Mouse (Mus musculus): ENCODE results near the gene Krt81. TPM values are rescaled to one million over a fixed set of nuclear protein-coding genes. Genes with fewer than 3 reads are reported as not detected.

Gene Krt81
- polyA plus RNA-seq, 1 experiment from 2014 or later: not detected

- no peak overlapping the region for H3K27ac ChIP-seq (ENCODE audit: low read depth, low read length)
- ATAC-seq (no peak), DNase-seq (ENCODE audit: low spot score) (no peak)
- no peaks in the 10 kb centered on the region for H3K9me3 ChIP-seq (replicated peaks; ENCODE audit: control insufficient read depth, low read length)
- WGBS: 82% methylated on average over 14 of the region's 14 CpGs
- H3K9ac ChIP-seq (ENCODE audit: low read length): no peak overlapping the region; the same call in 1 of the 2 replicates
- H3K4me3 ChIP-seq (ENCODE audit: low read depth, low read length): no peak overlapping the region
- H3K4me2 ChIP-seq (ENCODE audit: low read length): no peak overlapping the region
- H3K4me1 ChIP-seq (ENCODE audit: control insufficient read depth, insufficient read depth, low read length): no peaks in the 10 kb centered on the region
- H3K27me3 ChIP-seq (replicated peaks; ENCODE audit: control insufficient read depth, insufficient read depth, low read length): no peaks in the 10 kb centered on the region
- no peaks in the 10 kb centered on the region for H3K36me3 ChIP-seq (ENCODE audit: control insufficient read depth, insufficient read depth, low read length)
Observed at GRCm38 (mm10) chr15:101459283-101459682, 4.3 kb downstream of the Krt81 start.

GRCm38 (mm10) chr15:101458361-101458930 is 5.1 kb downstream of the Krt81 start:
- peak overlapping the region; percentile 21; the same call in 1 of the 2 replicates for H3K9ac ChIP-seq (ENCODE audit: low read length)
- H3K9me3 ChIP-seq (replicated peaks; ENCODE audit: control insufficient read depth, low read length): no peaks in the 10 kb centered on the region
- H3K27me3 ChIP-seq (replicated peaks; ENCODE audit: control insufficient read depth, insufficient read depth, low read length): no peaks in the 10 kb centered on the region
- no peaks in the 10 kb centered on the region for H3K36me3 ChIP-seq (ENCODE audit: control insufficient read depth, insufficient read depth, low read length)
- no peak for ATAC-seq
- DNase-seq (ENCODE audit: low spot score): peak; percentile 35
- no peak overlapping the region for H3K4me2 ChIP-seq (ENCODE audit: low read length)
- WGBS: 42% methylated on average over 16 of the region's 16 CpGs
- H3K4me3 ChIP-seq (ENCODE audit: low read depth, low read length): no peak overlapping the region
- H3K27ac ChIP-seq (ENCODE audit: low read depth, low read length): no peak overlapping the region
- H3K4me1 ChIP-seq (ENCODE audit: control insufficient read depth, insufficient read depth, low read length): no peaks in the 10 kb centered on the region

- H3K27me3 ChIP-seq (replicated peaks; ENCODE audit: control insufficient read depth, insufficient read depth, low read length): no peaks in the 10 kb centered on the region
- H3K4me3 ChIP-seq (ENCODE audit: low read depth, low read length): no peak overlapping the region
- H3K9ac ChIP-seq (ENCODE audit: low read length): no peak overlapping the region
- no peak overlapping the region for H3K4me2 ChIP-seq (ENCODE audit: low read length)
- WGBS: 88% methylated on average over 6 of the region's 6 CpGs
- no peaks in the 10 kb centered on the region for H3K9me3 ChIP-seq (replicated peaks; ENCODE audit: control insufficient read depth, low read length)
- ATAC-seq: no peak
- no peak overlapping the region for H3K27ac ChIP-seq (ENCODE audit: low read depth, low read length)
- H3K4me1 ChIP-seq (ENCODE audit: control insufficient read depth, insufficient read depth, low read length): no peaks in the 10 kb centered on the region
- no peak for DNase-seq (ENCODE audit: low spot score)
- H3K36me3 ChIP-seq (ENCODE audit: control insufficient read depth, insufficient read depth, low read length): no peaks in the 10 kb centered on the region
Observed at GRCm38 (mm10) chr15:101455891-101456290, 7.7 kb downstream of the Krt81 start.

- Histone ChIP-seq H3K4me1 (ENCODE audit: control insufficient read depth, insufficient read depth, low read length) (no peaks in the 10 kb centered on the region), H3K27ac (ENCODE audit: low read depth, low read length) (no peak overlapping the region), H3K4me3 (ENCODE audit: low read depth, low read length) (no peak overlapping the region), H3K9me3 (replicated peaks; ENCODE audit: control insufficient read depth, low read length) (no peaks in the 10 kb centered on the region), H3K4me2 (ENCODE audit: low read length) (no peak overlapping the region), H3K36me3 (ENCODE audit: control insufficient read depth, insufficient read depth, low read length) (no peaks in the 10 kb centered on the region), H3K27me3 (replicated peaks; ENCODE audit: control insufficient read depth, insufficient read depth, low read length) (no peaks in the 10 kb centered on the region), H3K9ac (ENCODE audit: low read length) (no peak overlapping the region)
- DNase-seq (ENCODE audit: low spot score): no peak
- WGBS: 92% methylated on average over 2 of the region's 2 CpGs
- ATAC-seq: no peak
Observed at GRCm38 (mm10) chr15:101455292-101455691, 8.3 kb downstream of the Krt81 start.

GRCm38 (mm10) chr15:101454774-101455173 is 8.8 kb downstream of the Krt81 start:
- H3K9ac ChIP-seq (ENCODE audit: low read length): no peak overlapping the region
- H3K36me3 ChIP-seq (ENCODE audit: control insufficient read depth, insufficient read depth, low read length): no peaks in the 10 kb centered on the region
- DNase-seq (ENCODE audit: low spot score): no peak
- no peak for ATAC-seq
- no peaks in the 10 kb centered on the region for H3K4me1 ChIP-seq (ENCODE audit: control insufficient read depth, insufficient read depth, low read length)
- no peak overlapping the region for H3K4me3 ChIP-seq (ENCODE audit: low read depth, low read length)
- H3K27ac ChIP-seq (ENCODE audit: low read depth, low read length): no peak overlapping the region
- H3K4me2 ChIP-seq (ENCODE audit: low read length): no peak overlapping the region
- 86% methylated on average over 8 of the region's 8 CpGs for WGBS
- H3K9me3 ChIP-seq (replicated peaks; ENCODE audit: control insufficient read depth, low read length): no peaks in the 10 kb centered on the region
- H3K27me3 ChIP-seq (replicated peaks; ENCODE audit: control insufficient read depth, insufficient read depth, low read length): no peaks in the 10 kb centered on the region

- H3K4me3 ChIP-seq (ENCODE audit: low read depth, low read length): no peak overlapping the region
- H3K9me3 ChIP-seq (replicated peaks; ENCODE audit: control insufficient read depth, low read length): no peaks in the 10 kb centered on the region
- DNase-seq (ENCODE audit: low spot score): peak; percentile 47
- no peak overlapping the region for H3K9ac ChIP-seq (ENCODE audit: low read length)
- no peaks in the 10 kb centered on the region for H3K36me3 ChIP-seq (ENCODE audit: control insufficient read depth, insufficient read depth, low read length)
- H3K4me2 ChIP-seq (ENCODE audit: low read length): no peak overlapping the region
- no peaks in the 10 kb centered on the region for H3K27me3 ChIP-seq (replicated peaks; ENCODE audit: control insufficient read depth, insufficient read depth, low read length)
- no peak overlapping the region for H3K27ac ChIP-seq (ENCODE audit: low read depth, low read length)
- no peaks in the 10 kb centered on the region for H3K4me1 ChIP-seq (ENCODE audit: control insufficient read depth, insufficient read depth, low read length)
- 7% methylated on average over 13 of the region's 13 CpGs for WGBS
- ATAC-seq: peak; percentile 40; the same call in 1 of the 2 replicates
Observed at GRCm38 (mm10) chr15:101453093-101453736, 10.3 kb downstream of the Krt81 start.

GRCm38 (mm10) chr15:101447444-101447843 is 16.1 kb downstream of the Krt81 start, which contains the start of gene Krt88:
TSS of gene Krt88 (plus strand) at chr15:101447744.
- no peak for ATAC-seq
- H3K9ac ChIP-seq (ENCODE audit: low read length): no peak within 1 kb of the TSS
- H3K9me3 ChIP-seq (replicated peaks; ENCODE audit: control insufficient read depth, low read length): no peaks in the 10 kb centered on the region
- H3K4me2 ChIP-seq (ENCODE audit: low read length): no peak within 1 kb of the TSS
- DNase-seq (ENCODE audit: low spot score): no peak
- 68% methylated on average over 2 of the region's 2 CpGs for WGBS
- H3K4me1 ChIP-seq (ENCODE audit: control insufficient read depth, insufficient read depth, low read length): no peaks in the 10 kb centered on the region
- H3K27ac ChIP-seq (ENCODE audit: low read depth, low read length): no peak within 1 kb of the TSS
- no peaks in the 10 kb centered on the region for H3K36me3 ChIP-seq (ENCODE audit: control insufficient read depth, insufficient read depth, low read length)
- no peaks in the 10 kb centered on the region for H3K27me3 ChIP-seq (replicated peaks; ENCODE audit: control insufficient read depth, insufficient read depth, low read length)
- H3K4me3 ChIP-seq (ENCODE audit: low read depth, low read length): no peak within 1 kb of the TSS

- no peak for ATAC-seq
- Histone ChIP-seq H3K27me3 (replicated peaks; ENCODE audit: control insufficient read depth, insufficient read depth, low read length) (no peaks in the 10 kb centered on the region), H3K9ac (ENCODE audit: low read length) (no peak overlapping the region), H3K4me3 (ENCODE audit: low read depth, low read length) (no peak overlapping the region), H3K4me2 (ENCODE audit: low read length) (no peak overlapping the region), H3K4me1 (ENCODE audit: control insufficient read depth, insufficient read depth, low read length) (no peaks in the 10 kb centered on the region), H3K36me3 (ENCODE audit: control insufficient read depth, insufficient read depth, low read length) (no peaks in the 10 kb centered on the region), H3K27ac (ENCODE audit: low read depth, low read length) (no peak overlapping the region), H3K9me3 (replicated peaks; ENCODE audit: control insufficient read depth, low read length) (no peaks in the 10 kb centered on the region)
- 50% methylated on average over 11 of the region's 11 CpGs for WGBS
- peak; percentile 19 for DNase-seq (ENCODE audit: low spot score)
Observed at GRCm38 (mm10) chr15:101446572-101446971, 17.0 kb downstream of the Krt81 start.

- Histone ChIP-seq H3K36me3 (ENCODE audit: control insufficient read depth, insufficient read depth, low read length) (no peaks in the 10 kb centered on the region), H3K9ac (ENCODE audit: low read length) (no peak overlapping the region), H3K4me3 (ENCODE audit: low read depth, low read length) (no peak overlapping the region), H3K27me3 (replicated peaks; ENCODE audit: control insufficient read depth, insufficient read depth, low read length) (peaks cover 4% of the 10 kb centered on the region; the same call in 1 of the 2 replicates), H3K4me1 (ENCODE audit: control insufficient read depth, insufficient read depth, low read length) (no peaks in the 10 kb centered on the region), H3K9me3 (replicated peaks; ENCODE audit: control insufficient read depth, low read length) (no peaks in the 10 kb centered on the region), H3K27ac (ENCODE audit: low read depth, low read length) (0 out of 2 replicates have a peak overlapping the region, but pooled peaks have one; percentile 5), H3K4me2 (ENCODE audit: low read length) (no peak overlapping the region)
- no peak for ATAC-seq
- peak; percentile 25 for DNase-seq (ENCODE audit: low spot score)
- WGBS: 73% methylated on average over 4 of the region's 4 CpGs
Observed at GRCm38 (mm10) chr15:101440837-101441236, 22.7 kb downstream of the Krt81 start.

All from forebrain, embryonic 14.5 days (tissue).